Mouse (Mus musculus) CD4-positive naive resting alpha-beta T cell, adult 57 days (primary cell): ENCODE results near the gene Prss47. TPM values are rescaled to one million over a fixed set of nuclear protein-coding genes. Genes with fewer than 3 reads are reported as not detected.

Experiments
- total RNA-seq: library from RNA; stranded (reverse); gene quantifications from one replicate; pipeline ENCODE4 v1.2.4, GENCODE M21; 2023

Prss47 gene
- total RNA-seq = not detected

DNA sequence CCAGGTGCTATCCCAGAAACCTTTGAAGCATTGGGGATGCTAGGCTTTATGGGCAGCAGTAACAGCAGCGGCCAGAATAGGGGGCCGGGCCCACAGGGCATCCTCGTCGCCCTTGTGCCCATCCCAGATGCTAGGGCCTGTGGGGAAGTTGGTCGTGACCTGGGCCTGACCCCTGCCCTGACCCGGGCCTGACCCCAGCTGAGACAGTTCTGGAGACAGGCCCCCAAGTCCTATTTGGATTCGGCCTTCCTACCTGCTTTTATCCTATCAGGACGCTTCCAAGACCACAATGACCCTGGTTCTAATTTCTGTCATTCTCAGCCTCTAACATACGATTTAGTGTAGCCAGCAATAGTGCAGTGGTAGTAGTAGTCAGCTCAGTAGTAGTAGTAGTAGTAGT, at the start of gene Prss47:
Gene Prss47, minus strand, starts transcription at position 101 of the 400 bp plus-strand sequence.

DNA sequence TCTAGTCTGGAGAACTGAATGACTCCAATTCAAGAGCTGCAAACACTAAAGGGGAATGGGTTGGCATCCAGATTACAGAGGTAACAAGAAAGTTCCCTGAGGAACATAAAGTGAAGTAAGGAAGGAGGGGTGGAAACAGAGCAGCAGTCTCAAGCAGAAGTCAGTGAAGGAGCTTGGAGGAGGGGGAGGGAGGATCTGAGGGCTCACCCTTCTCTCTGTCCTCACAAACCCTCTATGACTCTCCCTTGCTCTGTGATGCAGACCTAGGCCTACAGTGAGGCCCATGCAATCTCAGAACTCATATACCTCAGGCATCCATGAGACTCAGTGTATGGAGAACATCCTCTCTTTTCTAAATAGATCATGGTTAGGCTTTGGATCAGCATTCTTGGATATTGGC, 19.8 kb downstream of the Prss47 start, which contains the start of gene Spata31d1c:
Gene Spata31d1c, plus strand, starts transcription at position 301 of the 400 bp plus-strand sequence.

Other genes starting within 250 kb of the Prss47 start
- gene Cntnap3, start 148.8 kb downstream of the Prss47 start, total RNA-seq = not detected
- gene Spata31, start 135.4 kb downstream of the Prss47 start, total RNA-seq = not detected
- gene Spata31d1c, start 19.7 kb downstream of the Prss47 start, total RNA-seq = not detected
- gene Mfsd14b, start 60.2 kb upstream of the Prss47 start, total RNA-seq = 34.1 TPM
- gene Olfr465-ps1, start 85.3 kb upstream of the Prss47 start, total RNA-seq = not detected
- gene Olfr466, start 97.5 kb upstream of the Prss47 start, total RNA-seq = not detected
- not detected for gene Nlrp4f, start 153.2 kb upstream of the Prss47 start, total RNA-seq
- gene Gm10775, start 206.8 kb upstream of the Prss47 start, total RNA-seq = not detected
- gene Zfp369, start 226.1 kb upstream of the Prss47 start, total RNA-seq = 55.5 TPM